Mouse (Mus musculus): ENCODE results near the gene Pbrm1.
A peak's percentile ranks its signal among the peaks of the same experiment; 100 is the strongest.

The Pbrm1 gene

DNA sequence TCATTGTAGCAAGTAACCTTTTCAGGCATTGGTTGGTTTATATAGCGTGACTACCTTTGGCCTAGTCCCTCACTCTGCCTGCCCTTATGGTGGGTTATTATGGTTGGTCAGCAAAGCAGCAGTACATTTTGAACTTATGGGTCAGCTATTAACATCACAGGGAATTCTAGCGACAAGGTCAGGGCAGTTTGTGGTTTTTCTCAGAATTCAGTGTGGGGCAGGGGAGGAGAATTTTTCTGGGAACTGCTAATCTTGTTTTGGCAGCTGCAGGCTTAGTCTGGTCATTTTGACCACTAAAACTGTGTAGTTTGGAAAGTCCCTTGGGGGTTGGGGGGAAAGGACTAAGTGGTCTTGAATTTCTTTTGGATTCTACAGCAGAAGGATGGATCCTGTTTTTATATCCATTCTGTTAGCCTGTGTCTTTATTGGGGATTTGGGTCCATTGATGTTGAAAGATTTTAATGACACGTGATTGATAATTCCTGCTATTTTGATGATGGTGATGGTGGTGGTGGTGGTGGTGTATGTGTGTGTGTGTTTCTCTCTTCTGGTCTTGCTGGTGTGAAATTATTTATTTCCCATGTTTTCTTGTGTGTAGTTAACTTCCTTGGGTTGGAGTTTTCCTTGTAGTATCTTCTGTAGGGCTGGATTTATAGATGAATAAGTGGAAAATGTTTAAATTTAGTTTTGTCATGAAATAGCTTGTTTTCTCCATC, 60.5 kb downstream of the Pbrm1 start:
- DNase-seq (ENCODE audit: low read depth, low spot score): no peak

DNA sequence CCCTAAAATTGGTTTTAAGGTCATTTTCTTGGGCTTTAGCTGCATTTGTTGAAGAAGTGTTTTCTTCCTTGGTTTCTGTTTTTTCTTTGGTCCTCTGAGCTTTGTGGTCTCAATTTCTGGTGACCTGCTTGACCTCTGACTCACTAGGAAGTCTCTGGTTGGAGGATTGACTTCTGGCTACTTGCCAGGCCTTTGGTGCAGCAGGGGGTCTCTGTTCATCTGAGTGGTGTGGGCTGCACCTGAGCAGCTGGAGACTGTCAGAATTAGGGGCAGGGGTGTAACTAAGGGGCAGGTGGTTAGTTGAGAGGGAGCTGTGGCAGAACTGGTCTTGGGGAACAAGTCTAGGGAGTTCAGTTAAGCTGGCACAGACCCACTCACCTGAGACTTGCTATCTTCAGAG, 62.2 kb downstream of the Pbrm1 start:
- peak; percentile 12 for DNase-seq (ENCODE audit: low read depth, low spot score)

DNA sequence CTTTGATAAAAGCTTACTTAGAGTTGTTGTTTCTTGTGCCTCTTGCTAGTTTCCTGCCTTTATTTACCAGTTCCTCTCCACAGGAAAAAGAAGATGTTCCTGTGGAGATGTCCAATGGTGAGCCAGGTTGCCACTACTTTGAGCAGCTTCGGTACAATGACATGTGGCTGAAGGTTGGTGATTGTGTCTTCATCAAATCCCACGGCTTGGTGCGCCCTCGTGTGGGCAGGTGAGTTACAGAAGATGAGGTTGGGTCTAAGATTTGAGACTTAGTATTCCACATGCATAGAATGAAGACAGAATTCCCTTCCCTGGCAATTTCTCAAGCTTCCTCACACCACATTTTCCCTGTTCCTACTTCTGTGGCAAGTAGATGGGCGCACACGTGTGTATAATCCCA, 68.5 kb downstream of the Pbrm1 start:
- DNase-seq (ENCODE audit: low read depth, low spot score): no peak

GRCm38 (mm10) chr14:31088515-31088914, 69.6 kb downstream of the Pbrm1 start:
- DNase-seq (ENCODE audit: low read depth, low spot score): no peak

DNA sequence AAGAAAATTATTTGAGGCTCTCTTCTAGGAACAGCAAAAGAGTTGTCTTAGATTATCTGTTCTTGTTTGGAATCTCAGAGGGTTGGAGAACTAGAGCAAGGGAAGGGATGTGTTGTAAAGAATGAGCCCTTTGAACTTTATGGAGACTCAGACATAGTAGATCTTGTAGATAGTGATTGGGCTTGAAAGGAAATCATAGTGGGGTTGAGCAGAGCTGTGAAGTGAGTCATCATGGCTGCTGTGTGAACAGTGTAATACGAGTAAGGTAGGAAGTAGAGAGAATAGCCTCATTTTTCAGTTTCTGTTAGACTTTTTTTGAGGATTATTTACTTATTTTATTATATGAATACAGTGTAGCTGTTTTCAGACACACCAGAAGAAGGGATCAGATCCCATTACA, 71.0 kb downstream of the Pbrm1 start:
- DNase-seq (ENCODE audit: low read depth, low spot score): no peak

DNA sequence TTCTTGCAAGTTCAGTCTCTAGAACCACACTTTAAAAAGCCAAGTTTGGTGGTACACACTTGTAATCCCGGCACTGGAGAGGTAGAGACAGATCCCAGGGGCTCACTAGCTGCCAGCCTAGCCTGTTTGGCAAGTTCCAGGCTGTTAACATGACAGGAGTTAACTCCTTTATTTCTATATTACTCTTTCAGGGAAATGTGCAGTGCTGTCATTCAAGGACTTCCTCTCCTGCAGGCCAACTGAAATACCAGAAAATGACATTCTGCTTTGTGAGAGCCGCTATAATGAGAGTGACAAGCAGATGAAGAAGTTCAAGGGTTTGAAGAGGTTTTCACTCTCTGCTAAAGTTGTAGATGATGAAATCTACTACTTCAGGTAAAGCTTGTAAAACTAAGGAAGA, 86.2 kb downstream of the Pbrm1 start:
- DNase-seq (ENCODE audit: low read depth, low spot score): no peak

- DNase-seq (ENCODE audit: low read depth, low spot score): no peak
These were observed 91.7 kb downstream of the Pbrm1 start for GRCm38 (mm10) chr14:31110613-31111012.

DNA sequence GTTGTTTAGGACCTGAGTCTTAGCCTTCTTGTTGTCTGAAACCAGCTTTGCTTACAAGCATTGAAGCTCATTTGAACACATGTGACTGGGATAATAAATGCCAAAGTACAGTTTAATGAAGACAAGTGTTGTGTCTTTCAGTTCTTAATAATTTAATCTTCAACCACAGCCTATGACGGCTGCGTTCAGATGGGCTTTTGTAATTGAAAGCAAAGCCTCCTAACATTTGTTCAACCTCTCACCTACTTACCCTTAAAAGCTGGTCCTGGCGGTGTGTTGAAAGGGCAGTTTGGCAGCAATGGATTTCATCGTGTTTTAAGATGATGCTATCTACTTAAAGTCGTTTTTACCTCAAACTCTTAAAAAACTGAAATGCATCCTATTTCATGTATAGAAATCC, 93.2 kb downstream of the Pbrm1 start:
- DNase-seq (ENCODE audit: low read depth, low spot score): no peak

DNA sequence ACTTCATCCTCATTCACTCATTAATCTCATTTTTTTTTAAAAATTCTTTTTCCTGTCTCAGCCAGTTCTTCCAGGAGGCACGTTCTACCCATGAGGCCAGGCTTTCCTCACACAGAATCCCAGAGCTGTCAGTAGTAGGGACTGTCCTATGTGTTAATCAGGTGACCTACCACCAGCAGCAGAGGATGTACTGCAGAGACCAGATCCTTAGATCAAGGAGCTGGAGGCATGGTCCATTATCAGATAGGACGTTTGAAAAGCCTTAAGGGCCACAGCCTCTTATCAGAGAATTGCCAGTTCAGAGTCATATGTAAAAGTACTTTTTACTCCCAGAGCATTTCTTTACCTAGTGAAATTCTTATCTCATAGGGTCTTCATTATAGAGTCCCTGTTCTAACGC, 95.1 kb downstream of the Pbrm1 start:
- no peak for DNase-seq (ENCODE audit: low read depth, low spot score)

GRCm38 (mm10) chr14:31115522-31115921, 96.6 kb downstream of the Pbrm1 start:
- no peak for DNase-seq (ENCODE audit: low read depth, low spot score)

DNA sequence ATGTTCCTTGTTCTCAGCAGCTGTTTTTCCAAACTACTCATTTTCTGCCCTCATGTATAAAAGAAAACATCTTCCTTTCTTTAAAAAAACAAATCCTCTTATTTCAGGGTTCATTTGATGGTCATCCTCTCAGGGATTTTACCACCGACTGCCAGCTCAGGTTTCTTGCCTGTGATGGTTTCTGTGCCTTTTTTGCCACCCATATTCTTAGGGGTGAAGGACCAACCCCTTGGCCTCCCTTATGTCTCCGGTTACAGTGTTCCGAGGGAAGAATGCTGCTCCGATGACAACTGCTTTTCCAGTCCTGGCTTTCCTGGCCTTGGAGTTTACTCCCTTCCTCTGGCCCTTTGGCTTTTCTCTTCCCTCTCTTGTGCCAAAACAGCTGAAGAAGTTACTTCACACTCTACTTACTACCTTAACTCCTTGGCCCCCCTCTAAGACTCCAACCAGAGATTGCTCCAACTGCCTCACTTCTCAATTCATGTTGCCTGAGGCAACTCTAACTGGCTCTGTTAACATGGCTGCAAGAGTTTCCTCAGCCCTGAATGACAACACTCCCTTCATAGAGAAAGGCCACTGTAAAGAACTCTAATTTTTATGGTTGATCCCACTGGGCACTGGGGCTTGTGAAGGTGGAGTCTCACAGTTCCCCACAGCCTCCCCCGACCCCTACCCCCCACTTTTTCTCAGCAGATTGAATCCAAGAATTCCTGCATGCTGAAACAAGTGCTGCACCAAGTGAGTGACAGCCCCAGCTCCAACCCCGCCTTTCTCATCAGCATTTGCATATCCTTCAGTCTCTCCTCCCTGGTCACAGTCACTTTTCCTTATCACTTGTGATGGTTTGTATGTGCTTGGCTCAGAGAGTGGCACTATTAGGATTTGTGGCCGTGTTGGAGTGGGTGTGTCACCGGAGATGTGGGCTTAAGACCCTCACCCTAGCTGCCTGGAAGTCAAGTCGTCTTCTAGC, 106.5 kb downstream of the Pbrm1 start:
- DNase-seq (ENCODE audit: low read depth, low spot score): peak; percentile 20

- no peak for DNase-seq (ENCODE audit: low read depth, low spot score)
These were observed 107.9 kb downstream of the Pbrm1 start for GRCm38 (mm10) chr14:31126826-31127225.

GRCm38 (mm10) chr14:31128101-31128825, 109.3 kb downstream of the Pbrm1 start:
- peak; percentile 41 for DNase-seq (ENCODE audit: low read depth, low spot score)

- peak; percentile 99 for DNase-seq (ENCODE audit: low read depth, low spot score)
These were observed 109.9 kb downstream of the Pbrm1 start, which contains the start of gene Smim4 for GRCm38 (mm10) chr14:31128826-31129219. Gene Smim4, minus strand, starts transcription at chr14:31128956.

GRCm38 (mm10) chr14:31129326-31130235, 110.6 kb downstream of the Pbrm1 start:
- no peak for DNase-seq (ENCODE audit: low read depth, low spot score)

DNA sequence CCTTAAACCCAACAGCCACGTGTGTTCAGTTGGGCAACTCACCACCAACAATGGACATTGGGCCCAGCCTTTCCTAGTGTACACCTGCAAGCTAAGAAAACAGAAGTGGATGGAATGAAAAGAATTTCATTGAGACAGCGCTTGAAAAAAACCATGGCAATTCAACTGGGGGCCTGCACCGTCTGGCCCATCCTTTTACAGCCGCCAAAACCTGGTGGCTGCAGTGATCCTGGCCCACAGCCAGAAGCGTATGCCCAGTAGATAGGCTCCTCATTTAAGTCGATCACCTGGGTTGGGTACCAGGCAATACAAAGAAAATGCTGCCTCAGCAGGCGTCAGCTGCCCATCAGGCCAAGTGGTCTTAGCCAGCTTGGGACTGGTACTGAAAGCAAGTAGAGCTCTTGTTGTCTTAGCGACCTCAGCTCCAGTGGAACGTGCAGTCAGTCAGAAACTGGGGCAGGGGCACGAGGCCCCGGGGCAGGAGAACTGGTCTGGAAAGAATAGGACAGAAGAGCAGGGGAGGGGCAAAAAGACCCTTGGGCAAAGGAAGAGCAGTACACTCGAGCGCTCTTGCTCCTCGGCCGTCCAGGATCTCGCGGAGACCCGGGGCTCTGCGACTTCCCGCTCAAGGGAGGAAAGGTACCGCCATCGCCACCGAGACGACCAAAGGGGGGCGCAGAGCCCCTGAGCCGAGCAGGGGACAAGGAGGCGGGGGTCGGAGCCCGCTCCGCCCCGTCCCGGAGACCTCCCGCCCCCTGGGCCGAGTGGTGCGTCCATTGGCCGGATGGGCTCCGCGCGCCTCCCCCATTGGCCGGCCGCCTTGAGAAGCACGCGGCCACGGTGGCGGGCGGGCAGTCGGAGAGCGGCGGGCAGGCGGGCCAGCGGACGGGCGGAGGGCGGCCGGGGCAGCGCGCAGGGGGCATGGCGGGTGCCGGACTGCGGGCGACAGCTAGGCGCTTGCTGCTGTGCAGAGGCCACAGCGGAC, 111.6 kb downstream of the Pbrm1 start, which contains the start of gene Nt5dc2:
Gene Nt5dc2, plus strand, starts transcription at position 818 of the 985 bp plus-strand sequence.
- peak; percentile 95 for DNase-seq (ENCODE audit: low read depth, low spot score)

GRCm38 (mm10) chr14:31131272-31131821, 112.4 kb downstream of the Pbrm1 start:
- DNase-seq (ENCODE audit: low read depth, low spot score): peak; percentile 75

GRCm38 (mm10) chr14:31132031-31132430, 113.1 kb downstream of the Pbrm1 start:
- DNase-seq (ENCODE audit: low read depth, low spot score): peak; percentile 37

- DNase-seq (ENCODE audit: low read depth, low spot score): no peak
These were observed 113.6 kb downstream of the Pbrm1 start for GRCm38 (mm10) chr14:31132491-31132975.

All from mesoderm, embryonic 11.5 days (tissue).